Mouse (Mus musculus) bone marrow, adult 2 months (tissue): Measurements from ENCODE around the gene Mmd2. TPM values are rescaled to one million over a fixed set of nuclear protein-coding genes. Genes with fewer than 3 reads are reported as not detected.

Experiments used
- H3K27ac ChIP-seq: fragments of 200-500 bp; 2 replicates; pipeline ENCODE4 v1.5.1; 2012; ENCODE audit warnings: low read depth, mild to moderate bottlenecking, control low read depth, inconsistent platforms, low read length; ENCODE audit not compliant: control insufficient read depth, poor library complexity, insufficient read depth
- H3K4me1 ChIP-seq: fragments of 200-500 bp; 2 replicates; pipeline ENCODE4 v1.6.1; 2011; ENCODE audit warnings: low read length; ENCODE audit not compliant: control insufficient read depth, insufficient read depth
- H3K4me3 ChIP-seq: fragments of 200-500 bp; replicated peaks from 2 replicates; pipeline ENCODE3; 2011; ENCODE audit warnings: mild to moderate bottlenecking, low read depth, low read length, control low read depth; ENCODE audit not compliant: control insufficient read depth
- CTCF ChIP-seq: fragments of 200-500 bp; IDR thresholded peaks from 2 replicates; pipeline ENCODE4 v1.5.1; 2011; ENCODE audit warnings: low read length, control low read depth; ENCODE audit not compliant: control insufficient read depth, insufficient read depth
- POLR2A ChIP-seq: fragments of 200-500 bp; IDR thresholded peaks from 2 replicates; pipeline ENCODE4 v1.6.1; 2011; ENCODE audit warnings: low read depth, mild to moderate bottlenecking, control low read depth, low read length, borderline replicate concordance; ENCODE audit not compliant: control insufficient read depth
- WGBS: fragments of 180-500 bp; shearing (Covaris S2); methylation state at CpG from one replicate; pipeline ENCODE4 v1.1.7; 2018; 5-methylcytosine and 5-hydroxymethylcytosine counted together
- polyA plus RNA-seq: library from polyadenylated mRNA; stranded (reverse); fragments of >200 nt; gene quantifications from 2 replicates; pipeline ENCODE4 v1.2.4, GENCODE M21; 2011; ENCODE audit warnings: low replicate concordance; ENCODE audit not compliant: missing spikeins, insufficient read depth, insufficient read length

Mmd2 gene
- polyA plus RNA-seq, 1 experiment = not detected

GRCm38 (mm10) chr5:142564606-142565005 lies 44.0 kb downstream of the Mmd2 start:
- H3K27ac ChIP-seq = no peak overlapping the region
- TF ChIP-seq CTCF (no peak), POLR2A (no peak)
- H3K4me1 ChIP-seq = no peaks in the 10 kb centered on the region
- H3K4me3 ChIP-seq = no peak overlapping the region
- WGBS = 74% methylated on average over 1 of the region's 1 CpGs

GRCm38 (mm10) chr5:142560261-142560660 lies 48.3 kb downstream of the Mmd2 start:
- 54% methylated on average over 7 of the region's 7 CpGs for WGBS
- Histone ChIP-seq H3K4me1 (no peaks in the 10 kb centered on the region), H3K27ac (no peak overlapping the region), H3K4me3 (no peak overlapping the region)
- TF ChIP-seq CTCF = no peak
- no peak for TF ChIP-seq POLR2A

- peak; percentile 81 for TF ChIP-seq CTCF
- TF ChIP-seq POLR2A = no peak
- 45% methylated on average over 14 of the region's 21 CpGs for WGBS
- Histone ChIP-seq H3K4me1 (no peaks in the 10 kb centered on the region), H3K4me3 (no peak overlapping the region), H3K27ac (no peak overlapping the region)
Measured at GRCm38 (mm10) chr5:142557397-142558067, 51.1 kb downstream of the Mmd2 start.

DNA sequence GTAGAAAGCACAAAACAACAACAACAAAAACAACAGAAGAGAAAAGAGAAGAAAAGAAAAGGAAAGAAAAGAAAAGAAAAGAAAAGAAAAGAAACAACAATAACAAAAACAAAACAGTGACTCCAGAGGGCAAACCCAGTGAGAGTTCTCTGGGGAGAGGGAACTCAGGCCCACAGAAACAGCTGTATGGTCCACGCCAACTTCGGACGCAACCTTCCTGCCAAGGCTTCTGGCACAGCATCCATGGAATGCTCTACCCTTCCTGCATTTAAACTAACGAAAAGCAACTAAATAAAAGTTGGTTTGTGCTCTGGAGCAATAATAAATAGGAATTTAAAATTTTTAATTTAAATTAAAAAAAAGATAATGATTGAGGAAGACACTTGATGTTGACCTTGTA lies 51.9 kb downstream of the Mmd2 start:
- 82% methylated on average over 4 of the region's 4 CpGs for WGBS
- no peaks in the 10 kb centered on the region for H3K4me1 ChIP-seq
- no peak for TF ChIP-seq POLR2A
- no peak for TF ChIP-seq CTCF

GRCm38 (mm10) chr5:142555866-142556265 lies 52.7 kb downstream of the Mmd2 start:
- TF ChIP-seq CTCF (no peak), POLR2A (no peak)
- Histone ChIP-seq H3K27ac (no peak overlapping the region), H3K4me1 (no peaks in the 10 kb centered on the region), H3K4me3 (no peak overlapping the region)
- WGBS = 68% methylated on average over 5 of the region's 5 CpGs

More for the DNA sequence above, 51.9 kb downstream of the Mmd2 start:
- H3K27ac ChIP-seq = no peak overlapping the region
- H3K4me3 ChIP-seq = no peak overlapping the region

DNA sequence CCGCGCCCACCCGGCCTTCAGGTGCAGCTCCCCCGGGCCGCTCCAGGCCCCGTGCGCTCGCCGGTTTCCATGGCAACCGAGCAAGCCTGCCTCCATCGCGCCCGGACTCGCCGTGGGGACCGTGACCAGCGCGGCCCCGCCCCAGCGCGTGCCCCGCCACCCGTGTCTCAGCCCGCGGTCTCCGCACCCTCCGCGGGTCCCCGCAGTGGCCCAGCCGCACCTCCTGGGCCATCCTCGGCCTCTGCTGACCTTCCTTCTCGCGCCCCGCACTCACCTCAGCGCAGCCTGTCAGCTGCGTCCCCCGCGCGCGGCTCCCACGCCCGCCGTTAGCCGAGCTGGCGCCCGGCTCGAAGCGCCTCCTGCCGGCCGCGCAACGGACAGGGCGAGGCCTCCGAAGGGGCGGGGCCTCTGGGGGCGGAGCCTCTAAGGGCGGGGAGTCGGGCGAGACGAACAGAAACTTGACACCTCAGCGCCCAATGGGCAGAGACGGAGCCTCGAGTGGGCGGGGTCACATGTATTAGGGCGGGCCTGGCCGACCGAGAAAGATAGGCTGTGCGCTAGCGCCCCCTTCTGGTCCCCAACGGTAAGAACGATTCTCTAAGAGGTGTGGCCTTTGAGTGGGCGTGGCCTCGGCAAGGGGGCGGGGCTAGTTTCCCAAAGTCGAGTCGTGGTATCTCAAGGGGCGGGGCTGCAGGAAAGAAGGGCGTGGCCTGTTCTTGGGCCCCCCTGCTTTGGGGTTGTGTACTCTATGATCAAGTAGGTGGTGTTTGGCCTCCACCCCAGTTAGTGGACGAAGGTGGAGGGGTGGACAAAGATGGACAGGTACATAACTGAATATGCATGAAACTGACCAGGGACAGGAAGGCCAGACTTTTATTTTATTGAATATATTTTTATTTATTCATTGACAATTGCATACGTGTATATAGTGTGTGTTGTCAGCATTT lies 57.6 kb downstream of the Mmd2 start, which contains the start of gene Radil:
Radil (minus strand) TSS at position 393 of the 947 bp plus-strand sequence.
- TF ChIP-seq CTCF (no peak), POLR2A (no peak)
- Histone ChIP-seq H3K27ac (no peak within 1 kb of the TSS), H3K4me3 (no peak within 1 kb of the TSS), H3K4me1 (no peaks in the 10 kb centered on the region)
- 4% methylated on average over 78 of the region's 80 CpGs for WGBS

DNA sequence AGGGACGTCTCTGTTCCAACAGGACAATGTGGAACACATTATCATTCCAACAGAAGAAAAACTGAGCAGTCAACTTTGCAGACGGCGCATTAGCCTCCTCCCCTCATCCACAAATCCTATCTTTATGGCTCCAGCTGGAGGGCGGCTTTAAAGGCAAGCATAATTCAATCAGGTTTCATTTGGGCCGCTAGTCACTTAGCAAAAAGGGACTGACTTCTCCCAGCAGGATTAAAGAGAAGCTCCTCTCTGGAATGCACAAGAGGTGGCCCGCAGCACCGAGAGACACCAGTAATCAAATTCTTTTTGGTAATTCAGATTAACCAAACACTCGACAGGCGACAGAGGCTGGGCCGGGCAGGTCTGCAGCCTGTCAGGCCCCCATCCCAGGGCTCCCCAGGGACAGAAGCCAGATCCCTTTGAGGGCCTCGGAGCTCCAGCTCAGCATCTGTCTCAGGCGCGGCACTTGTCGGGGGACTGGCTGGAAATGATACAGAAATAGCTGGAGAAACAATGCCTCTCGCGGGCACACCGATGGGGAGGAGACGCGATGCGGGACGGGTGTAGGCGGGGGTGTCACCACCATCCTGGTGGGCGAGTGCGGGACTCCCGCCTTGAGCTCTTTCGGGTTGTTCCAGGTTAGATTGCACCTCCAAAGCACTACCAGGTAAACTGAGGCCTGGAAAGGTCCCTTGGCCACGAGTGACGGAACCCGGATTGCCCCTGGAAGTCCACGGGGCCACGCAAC lies 58.5 kb downstream of the Mmd2 start:
- Histone ChIP-seq H3K27ac (no peak overlapping the region), H3K4me3 (no peak overlapping the region), H3K4me1 (no peaks in the 10 kb centered on the region)
- 15% methylated on average over 31 of the region's 31 CpGs for WGBS
- TF ChIP-seq POLR2A (no peak), CTCF (no peak)
